Mouse (Mus musculus) liver, embryonic 14.5 days (tissue): ENCODE measurements at regions not wholly inside any gene's neighbourhood (a gene's known extent, or its start where the extent isn't known, plus 50 kb on each side); places are given as distances from the start of the nearest gene placed in this dataset.

Source experiments
- CTCF ChIP-seq: IDR thresholded peaks from 2 replicates; pipeline ENCODE4 v1.5.1; 2016; ENCODE audit warnings: antibody characterized with exemption, low read depth, control low read depth
- EP300 ChIP-seq: IDR thresholded peaks from 2 replicates; pipeline ENCODE4 v1.6.1; 2016; ENCODE audit warnings: antibody characterized with exemption, low read depth

- TF ChIP-seq CTCF (no peak), EP300 (no peak)
Observed at GRCm38 (mm10) chr10:51963671-51964070, 58.6 kb upstream of the Vgll2 start.
